Mouse (Mus musculus) hematopoietic stem cell, adult 5-6 weeks (primary cell): ENCODE measurements around the gene Slc34a2. TPM values are rescaled to one million over a fixed set of nuclear protein-coding genes. Genes with fewer than 3 reads are reported as not detected.

ENCODE experiments used
- ATAC-seq, 2 experiments: fragments of 125-278 bp in 1 of 2; replicated peaks in 1 of 2; 2 replicates each; pipeline ENCODE4 v1.8.0; 2016 to 2017; ENCODE audit warnings: inconsistent platforms in 2 of 2, mild to moderate bottlenecking in 2 of 2, moderate number of reproducible peaks in 2 of 2, low read depth in 1 of 2, moderate TSS enrichment in 1 of 2; ENCODE audit not compliant: low FRiP score in 2 of 2, poor library complexity in 2 of 2, severe bottlenecking in 2 of 2, insufficient read depth in 1 of 2, low TSS enrichment in 1 of 2
- total RNA-seq: library from RNA; stranded (forward); fragments of 172-1452, 232-1000 nt; gene quantifications from 2 replicates; pipeline ENCODE4 v1.2.3, GENCODE M21; 2017

The Slc34a2 gene
- total RNA-seq, 1 experiment from 2014 or later: not detected

DNA sequence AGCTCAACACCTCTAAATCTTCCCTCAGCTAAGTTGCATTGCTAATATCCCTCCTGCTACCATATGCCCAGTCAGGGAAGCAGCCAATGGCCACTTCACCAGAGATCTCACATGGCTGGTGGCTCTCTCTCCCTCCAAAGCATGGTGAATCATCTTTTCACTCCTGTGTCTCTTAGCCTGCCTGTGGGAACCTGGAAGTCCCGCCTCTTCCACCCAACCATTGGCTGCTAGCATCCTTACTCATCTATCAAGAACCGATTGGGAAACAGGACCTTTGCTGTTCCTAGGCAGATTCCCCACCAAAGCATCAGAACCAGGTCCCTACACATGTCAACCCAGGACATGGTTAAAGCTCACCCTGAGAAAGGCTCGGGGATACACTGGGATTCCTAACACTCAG, 53.5 kb downstream of the Slc34a2 start:
- ATAC-seq: no peak

DNA sequence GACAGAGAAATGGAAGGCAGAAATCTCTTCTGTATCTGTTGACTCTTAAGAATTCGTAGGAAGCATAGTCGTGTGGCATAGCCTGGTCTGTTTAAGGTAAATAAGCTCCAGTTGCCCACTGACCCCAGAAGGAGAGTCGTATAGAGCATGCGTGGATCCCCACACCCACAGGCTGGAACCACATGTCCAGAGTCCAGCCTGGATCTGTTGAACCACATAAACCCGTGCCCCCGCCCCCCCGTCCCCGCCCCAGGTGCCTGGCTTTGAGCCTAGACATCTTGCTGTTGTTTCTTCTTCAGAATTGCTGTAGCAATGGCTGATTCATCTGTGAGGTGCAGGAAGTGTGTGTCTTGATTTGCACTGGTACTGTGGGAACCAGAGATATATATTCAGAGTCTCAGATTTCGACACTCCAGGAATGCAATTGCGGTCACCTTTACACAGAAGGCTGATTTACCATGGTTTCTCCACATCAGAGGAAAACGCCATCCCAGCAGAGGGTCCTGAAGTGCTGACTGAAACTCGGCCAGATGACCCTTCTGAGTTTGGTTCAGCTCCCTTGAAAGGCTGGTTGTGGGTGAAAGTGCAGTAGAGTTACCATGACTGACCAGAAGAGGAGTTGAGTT, 64.1 kb downstream of the Slc34a2 start:
- ATAC-seq: no peak

DNA sequence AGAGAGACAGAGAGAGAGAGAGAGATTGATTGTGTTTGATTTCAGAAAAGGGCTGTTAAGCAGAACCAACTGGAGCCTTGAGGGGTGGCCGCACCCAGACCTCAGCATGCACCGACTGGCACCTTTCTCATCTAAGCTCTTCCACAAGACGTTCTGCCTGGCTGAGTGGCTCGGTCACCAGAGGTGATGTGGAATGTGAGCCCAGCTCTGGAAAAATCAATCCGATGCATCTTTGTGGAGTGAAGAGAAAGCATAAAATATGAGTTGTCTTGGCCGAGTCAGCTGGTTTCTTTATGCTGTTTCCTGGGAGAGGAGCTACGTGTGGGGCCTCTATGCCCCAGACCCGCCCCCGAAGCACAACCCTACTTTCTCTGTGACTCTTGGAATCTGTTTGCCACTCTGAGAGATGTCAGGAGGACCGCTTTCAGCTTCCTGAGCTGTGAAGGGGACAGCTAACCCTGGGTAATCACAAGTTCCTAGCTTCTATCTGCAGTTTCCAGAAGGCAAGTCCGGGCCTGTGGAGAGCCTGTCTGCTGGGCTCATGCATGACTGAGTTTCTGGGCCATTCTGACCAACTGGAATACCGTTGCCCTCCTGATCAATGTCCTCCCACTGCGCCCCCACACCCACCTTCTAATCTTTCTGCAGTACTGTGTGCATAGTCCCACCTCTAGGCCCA, 66.4 kb downstream of the Slc34a2 start:
- ATAC-seq: no peak

DNA sequence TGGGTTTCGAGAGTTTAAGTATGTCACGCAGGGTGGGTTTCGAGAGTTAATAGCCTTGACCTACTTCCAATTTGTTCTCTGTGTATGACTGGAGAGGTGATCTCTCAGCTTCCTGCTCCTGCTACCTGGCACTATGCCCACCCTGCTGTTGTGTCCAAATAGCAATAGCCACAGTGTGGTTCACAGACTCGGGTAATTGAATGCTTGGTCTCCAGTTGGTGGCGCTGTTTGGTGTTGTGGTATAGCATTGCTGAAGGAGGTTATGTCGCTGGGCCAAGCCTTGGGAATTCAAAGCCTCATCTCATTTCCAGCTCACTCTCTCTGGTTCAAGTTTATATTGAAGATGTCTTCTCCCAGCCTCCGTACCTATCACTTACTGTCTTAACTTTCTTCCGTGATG, 67.8 kb downstream of the Slc34a2 start:
- ATAC-seq: no peak

DNA sequence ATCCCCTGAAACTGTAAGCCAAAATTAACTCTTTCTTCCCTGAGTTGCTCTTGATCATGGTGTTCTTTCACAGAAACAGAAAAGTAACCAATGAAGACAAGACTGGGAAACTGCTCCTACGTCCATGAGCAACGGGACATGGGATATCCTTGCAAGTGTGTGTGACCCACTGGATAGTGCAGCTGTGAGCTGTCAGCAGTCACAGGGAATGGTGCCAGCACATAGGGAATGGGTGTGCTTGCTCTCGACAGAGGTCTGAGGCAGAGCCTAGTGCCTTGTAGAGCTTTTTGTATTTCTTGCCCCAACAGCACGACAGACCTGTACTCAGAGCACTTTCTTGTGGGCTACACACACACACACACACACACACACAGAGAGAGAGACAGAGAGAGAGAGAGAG, 68.2 kb downstream of the Slc34a2 start:
- ATAC-seq: no peak

DNA sequence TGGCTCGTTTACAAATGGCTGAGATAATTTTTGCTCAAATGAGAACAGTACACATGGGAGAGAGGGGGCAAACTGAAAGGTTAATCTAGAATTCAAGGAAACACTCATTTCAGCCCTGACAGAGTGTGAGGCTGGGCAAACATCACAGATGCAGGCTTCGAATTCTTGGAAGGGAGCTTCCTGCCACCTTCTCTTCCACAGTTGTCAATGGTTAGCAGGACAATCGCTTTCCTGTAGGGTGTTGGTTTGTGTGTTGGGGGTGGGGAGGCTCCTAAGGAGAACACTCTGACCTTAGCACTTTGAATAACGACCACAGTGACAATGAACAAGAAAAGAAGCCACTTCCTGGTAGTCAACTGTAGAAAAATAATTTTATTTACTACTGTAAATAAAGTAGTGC, 68.8 kb downstream of the Slc34a2 start:
- no peak for ATAC-seq

DNA sequence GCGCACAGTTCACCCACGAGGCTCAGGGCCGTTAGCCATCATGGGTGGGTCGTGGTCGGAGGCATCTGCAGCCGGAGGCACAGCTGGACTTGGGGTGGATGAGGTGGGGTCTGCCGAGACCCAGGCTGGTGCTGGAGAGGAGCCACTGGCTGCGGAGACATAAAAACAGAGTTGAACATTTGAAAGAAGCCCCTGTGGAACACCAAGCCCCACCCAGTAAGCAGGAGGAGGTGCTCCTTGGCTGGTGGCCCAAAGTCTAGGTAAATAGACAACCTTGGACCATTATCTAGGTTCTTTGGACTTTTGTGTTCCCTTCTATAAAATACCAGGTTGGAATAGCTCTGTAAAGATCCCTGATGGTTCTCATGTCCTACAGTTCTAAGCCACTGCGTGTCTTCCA, 70.1 kb downstream of the Slc34a2 start:
- ATAC-seq: no peak

DNA sequence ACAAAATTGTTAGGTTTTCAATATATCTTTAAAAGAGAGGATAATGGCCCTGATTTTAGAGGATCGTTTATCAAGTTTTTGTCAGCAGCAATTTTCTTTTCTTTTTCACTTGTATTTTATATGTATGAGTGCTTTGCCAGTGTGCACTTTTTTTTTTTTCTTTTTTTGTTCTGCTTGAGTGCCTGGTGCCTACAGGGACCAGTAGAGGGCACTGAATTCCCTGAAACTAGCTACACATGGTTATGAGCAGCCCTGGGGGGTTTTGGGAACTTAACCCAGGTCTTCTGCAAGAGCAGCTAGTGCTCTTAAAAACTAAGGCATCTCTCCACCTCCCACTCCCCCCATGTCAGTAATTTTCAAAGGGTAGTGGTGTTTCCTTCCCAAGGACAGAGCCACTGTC, 70.8 kb downstream of the Slc34a2 start:
- ATAC-seq: no peak

DNA sequence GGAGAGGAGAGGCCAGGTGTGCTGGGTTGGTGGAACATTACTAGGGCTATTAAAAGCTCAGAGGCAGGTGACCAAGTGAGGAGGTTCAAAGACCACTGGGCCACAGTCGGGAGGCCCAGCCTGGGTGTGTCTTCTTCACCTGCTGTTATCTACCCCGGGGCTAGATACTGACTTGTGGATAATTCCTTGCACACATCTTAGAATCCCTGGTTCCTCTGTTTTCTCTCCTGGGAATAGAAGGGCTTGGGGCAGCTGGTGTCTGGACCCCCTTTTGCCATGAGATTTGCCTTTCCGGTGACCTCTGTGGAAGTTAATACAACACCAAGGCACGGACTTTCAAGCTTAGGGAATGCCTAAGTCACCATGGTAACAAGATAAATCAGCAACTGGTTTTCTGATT, 72.3 kb downstream of the Slc34a2 start:
- ATAC-seq: no peak

DNA sequence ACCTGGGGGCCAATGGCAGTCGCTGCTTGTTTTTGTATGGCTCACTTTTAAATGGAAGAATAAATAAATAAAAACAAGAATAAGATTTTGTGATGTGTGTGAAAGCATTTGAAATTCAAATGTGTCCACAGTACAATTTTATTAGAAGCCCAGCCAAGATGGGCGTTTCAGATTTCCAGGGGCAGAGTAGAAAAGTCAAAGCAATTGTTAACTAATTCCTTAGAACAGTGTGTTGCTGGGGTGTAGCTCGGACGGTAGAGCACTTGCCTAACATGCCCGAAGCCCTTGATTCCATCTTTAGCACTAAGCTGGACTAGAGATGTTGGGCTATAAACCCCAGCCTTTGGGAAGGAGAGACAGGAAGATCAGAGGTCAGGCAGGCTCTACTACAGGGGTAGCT, 73.2 kb downstream of the Slc34a2 start:
- no peak for ATAC-seq

DNA sequence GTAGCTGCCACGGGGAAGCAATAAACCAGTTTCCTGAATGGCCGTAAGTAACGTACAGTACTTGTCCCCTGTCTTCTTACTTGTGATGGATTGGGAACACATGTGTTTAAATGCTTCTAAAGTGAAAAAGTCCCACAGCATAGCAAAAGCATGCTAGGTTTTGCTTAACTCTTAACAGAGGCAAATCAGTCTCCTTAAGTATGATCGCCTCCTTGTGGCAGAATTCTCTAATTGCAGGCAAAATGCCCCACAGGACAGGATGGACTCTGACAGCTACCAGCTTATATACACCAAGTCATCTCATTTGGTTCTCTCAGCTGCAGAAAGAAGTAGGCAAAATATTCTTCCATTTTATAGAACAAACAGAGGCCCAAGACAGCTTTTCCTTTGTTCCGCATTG, 75.1 kb downstream of the Slc34a2 start:
- no peak for ATAC-seq

DNA sequence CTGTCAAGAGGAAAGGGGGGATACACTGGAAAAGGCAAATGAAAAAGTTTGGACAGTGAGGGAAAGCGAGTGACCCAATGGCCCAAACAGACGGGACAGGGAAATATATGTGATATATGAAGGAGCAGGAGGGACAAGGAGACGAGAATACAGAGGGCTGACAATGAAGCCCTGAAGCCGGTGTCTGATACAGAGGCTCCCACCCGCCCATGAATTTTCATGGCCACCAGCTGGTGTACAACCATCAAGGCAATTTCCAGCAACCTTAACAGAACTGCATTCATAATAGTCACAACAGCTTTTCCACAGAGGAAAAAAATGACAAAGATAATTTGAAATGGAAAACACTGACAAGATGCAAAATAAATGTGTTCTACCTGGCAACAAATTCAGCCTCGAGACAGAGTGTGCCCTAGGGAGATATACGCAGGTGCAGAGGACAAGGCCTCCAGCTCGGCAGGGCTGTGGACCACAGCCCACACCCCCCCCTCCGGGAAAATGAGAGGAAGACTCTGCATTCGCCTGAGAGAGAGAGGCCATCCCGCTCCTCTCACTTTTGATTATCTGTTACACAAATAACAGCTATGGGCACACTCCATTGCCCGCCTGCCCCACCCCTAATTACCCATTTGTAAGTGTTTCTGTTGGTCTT, 76.9 kb downstream of the Slc34a2 start:
- no peak for ATAC-seq

DNA sequence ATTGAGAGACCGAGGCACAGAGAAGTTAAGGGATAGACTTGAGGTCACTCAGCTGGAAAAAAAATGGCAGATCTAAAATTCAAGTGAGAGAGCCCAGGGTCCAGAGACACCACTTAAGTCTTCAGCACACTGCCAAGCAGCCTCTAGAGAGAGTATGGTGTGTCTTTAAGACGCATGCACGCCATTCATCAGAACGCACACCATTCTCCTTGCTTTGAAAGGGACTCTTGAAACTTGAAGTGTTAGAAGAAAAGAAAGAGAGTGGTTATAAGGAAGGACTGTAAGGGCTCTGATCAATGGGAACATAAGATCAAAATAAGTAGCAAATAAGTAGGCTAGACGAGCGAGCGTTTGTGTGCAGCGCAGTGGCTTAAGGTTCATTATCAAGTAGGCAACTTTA, 80.3 kb downstream of the Slc34a2 start:
- no peak for ATAC-seq

DNA sequence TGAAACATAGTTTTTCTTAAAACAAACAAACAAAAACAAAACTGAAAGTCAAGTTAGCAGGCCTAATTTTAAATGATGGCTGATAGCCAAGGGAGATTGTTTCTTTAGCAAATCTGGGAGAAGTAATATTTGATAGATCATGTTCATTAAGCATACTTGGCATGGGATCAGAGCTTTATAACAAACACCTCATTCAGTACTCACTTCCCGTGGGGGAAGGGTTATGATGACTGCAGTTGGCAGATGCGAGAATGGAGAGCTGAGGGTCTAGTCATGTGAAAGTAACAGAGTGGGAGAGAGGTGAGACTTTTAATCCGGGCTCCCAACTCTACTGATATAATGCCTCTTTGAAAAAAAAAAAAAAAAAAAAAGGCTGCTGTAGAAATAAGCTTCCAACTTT, 81.8 kb downstream of the Slc34a2 start:
- ATAC-seq: no peak

Other genes with a start within 250 kb of the Slc34a2 start
- 84.4 and 97.2 TPM in 2 replicates for gene Anapc4, start 204.1 kb upstream of the Slc34a2 start, total RNA-seq
- 0.35 and 0.69 TPM in 2 replicates for gene Sel1l3, start 175.8 kb downstream of the Slc34a2 start, total RNA-seq
- 23.4 and 61.0 TPM in 2 replicates for gene Smim20, start 229.0 kb downstream of the Slc34a2 start, total RNA-seq